Mouse (Mus musculus) NIH3T3 (cell line): ENCODE data around the gene Pdzd2.
A peak's percentile ranks its signal among the peaks of the same experiment; 100 is the strongest.

ENCODE experiments used
- DNase-seq: peaks from one replicate; pipeline ENCODE4 v3.0.0-alpha.2; 2012; ENCODE audit warnings: low read depth

Gene Pdzd2

GRCm38 (mm10) chr15:12431684-12432083 is 308.0 kb downstream of the Pdzd2 start:
- DNase-seq, result peak; percentile 43

- no peak for DNase-seq
These were observed 308.5 kb downstream of the Pdzd2 start for GRCm38 (mm10) chr15:12431188-12431587.

- no peak for DNase-seq
These were observed 309.1 kb downstream of the Pdzd2 start for GRCm38 (mm10) chr15:12430670-12431069.

GRCm38 (mm10) chr15:12429572-12430431 is 309.9 kb downstream of the Pdzd2 start:
- DNase-seq, result no peak

- DNase-seq, result no peak
These were observed 311.9 kb downstream of the Pdzd2 start for GRCm38 (mm10) chr15:12427818-12428217.

- no peak for DNase-seq
These were observed 313.4 kb downstream of the Pdzd2 start for GRCm38 (mm10) chr15:12426342-12426741.

- DNase-seq, result peak; percentile 4
These were observed 314.6 kb downstream of the Pdzd2 start for GRCm38 (mm10) chr15:12425049-12425627.

- DNase-seq, result no peak
These were observed 315.5 kb downstream of the Pdzd2 start for GRCm38 (mm10) chr15:12424187-12424586.

- DNase-seq, result no peak
These were observed 318.8 kb downstream of the Pdzd2 start for GRCm38 (mm10) chr15:12420915-12421314.

GRCm38 (mm10) chr15:12420376-12420775 is 319.3 kb downstream of the Pdzd2 start:
- DNase-seq, result no peak

GRCm38 (mm10) chr15:12419446-12419845 is 320.3 kb downstream of the Pdzd2 start:
- no peak for DNase-seq

- no peak for DNase-seq
These were observed 324.1 kb downstream of the Pdzd2 start for GRCm38 (mm10) chr15:12415536-12416200.

GRCm38 (mm10) chr15:12414696-12415095 is 325.0 kb downstream of the Pdzd2 start:
- peak; percentile 4 for DNase-seq

- no peak for DNase-seq
These were observed 331.5 kb downstream of the Pdzd2 start for GRCm38 (mm10) chr15:12408205-12408604.

GRCm38 (mm10) chr15:12405592-12405991 is 334.1 kb downstream of the Pdzd2 start:
- DNase-seq, result no peak

- no peak for DNase-seq
These were observed 342.7 kb downstream of the Pdzd2 start for GRCm38 (mm10) chr15:12397032-12397431.

- DNase-seq, result no peak
These were observed 345.0 kb downstream of the Pdzd2 start for GRCm38 (mm10) chr15:12394758-12395157.

- no peak for DNase-seq
These were observed 350.8 kb downstream of the Pdzd2 start for GRCm38 (mm10) chr15:12388726-12389489.

GRCm38 (mm10) chr15:12384679-12385078 is 355.0 kb downstream of the Pdzd2 start:
- no peak for DNase-seq

- peak; percentile 63 for DNase-seq
These were observed 359.2 kb downstream of the Pdzd2 start for GRCm38 (mm10) chr15:12380548-12380947.

- no peak for DNase-seq
These were observed 359.7 kb downstream of the Pdzd2 start for GRCm38 (mm10) chr15:12380057-12380456.

- no peak for DNase-seq
These were observed 361.9 kb downstream of the Pdzd2 start for GRCm38 (mm10) chr15:12377800-12378199.
